Mouse (Mus musculus) ES-Bruce4 (cell line): ENCODE measurements around the gene Rptor. TPM values are rescaled to one million over a fixed set of nuclear protein-coding genes. Genes with fewer than 3 reads are reported as not detected.

ENCODE experiments used
- H3K27ac ChIP-seq: 2 replicates; pipeline ENCODE4 v1.5.1; 2012; ENCODE audit warnings: low read length, inconsistent platforms; ENCODE audit not compliant: insufficient read depth
- H3K27me3 ChIP-seq: 2 replicates; pipeline ENCODE4 v1.6.1; 2012; ENCODE audit warnings: mild to moderate bottlenecking, low read length, inconsistent platforms; ENCODE audit not compliant: control insufficient read depth, poor library complexity, insufficient read depth, severe bottlenecking
- H3K36me3 ChIP-seq: 2 replicates; pipeline ENCODE4 v1.6.1; 2012; ENCODE audit warnings: inconsistent platforms, mild to moderate bottlenecking, low read length, moderate library complexity; ENCODE audit not compliant: control insufficient read depth, poor library complexity, insufficient read depth, severe bottlenecking
- H3K4me1 ChIP-seq: one replicate; pipeline ENCODE4 v1.8.1; 2011; ENCODE audit warnings: low read length; ENCODE audit not compliant: control insufficient read depth, insufficient read depth
- H3K4me3 ChIP-seq: 2 replicates; pipeline ENCODE4 v1.5.1; 2011; ENCODE audit warnings: low read depth, mild to moderate bottlenecking, low read length
- H3K9ac ChIP-seq: 2 replicates; pipeline ENCODE4 v1.6.1; 2012; ENCODE audit warnings: low read depth, mild to moderate bottlenecking, inconsistent platforms; ENCODE audit not compliant: poor library complexity, severe bottlenecking
- H3K9me3 ChIP-seq: replicated peaks from 2 replicates; pipeline ENCODE4 v1.6.1; 2012; ENCODE audit warnings: mild to moderate bottlenecking, low read length, inconsistent platforms; ENCODE audit not compliant: control insufficient read depth, poor library complexity, insufficient read depth, severe bottlenecking
- CTCF ChIP-seq: IDR thresholded peaks from one replicate; pipeline ENCODE4 v1.8.1; 2011; ENCODE audit warnings: low read depth, low read length
- EP300 ChIP-seq: IDR thresholded peaks from 2 replicates; pipeline ENCODE4 v1.6.1; 2011; ENCODE audit warnings: low read depth, low read length; ENCODE audit not compliant: insufficient read depth
- POLR2A ChIP-seq: IDR thresholded peaks from one replicate; pipeline ENCODE4 v1.8.1; 2011; ENCODE audit warnings: low read length; ENCODE audit not compliant: insufficient read depth
- polyA plus RNA-seq: library from polyadenylated mRNA; stranded (reverse); fragments of >200 nt; gene quantifications from 2 replicates; pipeline ENCODE4 v1.2.4, GENCODE M21; 2011; ENCODE audit warnings: low read depth; ENCODE audit not compliant: missing spikeins, insufficient read depth, insufficient read length

The Rptor gene
- polyA plus RNA-seq, 1 experiment, result 41.5 TPM

- TF ChIP-seq EP300 (no peak), POLR2A (no peak), CTCF (no peak)
- Histone ChIP-seq H3K27me3 (no peaks in the 10 kb centered on the region), H3K36me3 (no peaks in the 10 kb centered on the region), H3K27ac (no peak overlapping the region), H3K4me1 (no peaks in the 10 kb centered on the region), H3K9ac (no peak overlapping the region), H3K9me3 (no peaks in the 10 kb centered on the region), H3K4me3 (no peak overlapping the region)
These were observed 75.7 kb downstream of the Rptor start for GRCm38 (mm10) chr11:119678427-119678826.

- Histone ChIP-seq H3K4me3 (no peak overlapping the region), H3K9ac (no peak overlapping the region), H3K9me3 (no peaks in the 10 kb centered on the region), H3K4me1 (no peaks in the 10 kb centered on the region), H3K27me3 (no peaks in the 10 kb centered on the region), H3K36me3 (no peaks in the 10 kb centered on the region), H3K27ac (no peak overlapping the region)
- TF ChIP-seq EP300, result no peak
- no peak for TF ChIP-seq CTCF
- no peak for TF ChIP-seq POLR2A
These were observed 78.0 kb downstream of the Rptor start for GRCm38 (mm10) chr11:119680735-119681134.

- Histone ChIP-seq H3K4me1 (no peaks in the 10 kb centered on the region), H3K27me3 (no peaks in the 10 kb centered on the region), H3K4me3 (no peak overlapping the region), H3K27ac (no peak overlapping the region), H3K9me3 (no peaks in the 10 kb centered on the region), H3K36me3 (no peaks in the 10 kb centered on the region), H3K9ac (no peak overlapping the region)
- TF ChIP-seq POLR2A (no peak), CTCF (no peak), EP300 (no peak)
These were observed 79.6 kb downstream of the Rptor start for GRCm38 (mm10) chr11:119682285-119682684.

- H3K27ac ChIP-seq, result no peak overlapping the region
These were observed 81.1 kb downstream of the Rptor start for GRCm38 (mm10) chr11:119683796-119684195.

GRCm38 (mm10) chr11:119685477-119685876 is 82.8 kb downstream of the Rptor start:
- Histone ChIP-seq H3K9me3 (no peaks in the 10 kb centered on the region), H3K27me3 (no peaks in the 10 kb centered on the region), H3K36me3 (no peaks in the 10 kb centered on the region), H3K9ac (no peak overlapping the region), H3K4me3 (no peak overlapping the region), H3K4me1 (no peaks in the 10 kb centered on the region), H3K27ac (no peak overlapping the region)
- TF ChIP-seq EP300, result no peak
- TF ChIP-seq CTCF, result no peak
- TF ChIP-seq POLR2A, result no peak

More at GRCm38 (mm10) chr11:119683796-119684195, 81.1 kb downstream of the Rptor start:
- Histone ChIP-seq H3K4me1 (no peaks in the 10 kb centered on the region), H3K4me3 (no peak overlapping the region), H3K9me3 (no peaks in the 10 kb centered on the region), H3K27me3 (no peaks in the 10 kb centered on the region), H3K9ac (no peak overlapping the region), H3K36me3 (no peaks in the 10 kb centered on the region)
- no peak for TF ChIP-seq EP300
- no peak for TF ChIP-seq CTCF
- no peak for TF ChIP-seq POLR2A

- no peaks in the 10 kb centered on the region for H3K27me3 ChIP-seq
- no peak overlapping the region for H3K9ac ChIP-seq
- no peak overlapping the region for H3K4me3 ChIP-seq
- no peak overlapping the region for H3K27ac ChIP-seq
- TF ChIP-seq POLR2A (no peak), CTCF (no peak), EP300 (no peak)
- no peaks in the 10 kb centered on the region for H3K36me3 ChIP-seq
- no peaks in the 10 kb centered on the region for H3K4me1 ChIP-seq
- no peaks in the 10 kb centered on the region for H3K9me3 ChIP-seq
These were observed 83.4 kb downstream of the Rptor start for GRCm38 (mm10) chr11:119685910-119686659.
